Mouse (Mus musculus) ES-E14 (cell line): Measurements from ENCODE around the gene Spop. TPM values are rescaled to one million over a fixed set of nuclear protein-coding genes. Genes with fewer than 3 reads are reported as not detected.

Experiments
- DNase-seq: peaks from one replicate; pipeline ENCODE4 v3.0.0-alpha.2; 2013; ENCODE audit warnings: low read depth, low spot score
- H3K27ac ChIP-seq: 2 replicates; pipeline ENCODE4 v1.5.1; 2012; ENCODE audit warnings: low read depth, mild to moderate bottlenecking, low read length, moderate library complexity, mixed read lengths; ENCODE audit not compliant: poor library complexity, insufficient read depth, severe bottlenecking
- H3K36me3 ChIP-seq: 2 replicates; pipeline ENCODE4 v1.6.1; 2012; ENCODE audit warnings: mild to moderate bottlenecking, low read length, moderate library complexity, mixed read lengths; ENCODE audit not compliant: control insufficient read depth, poor library complexity, insufficient read depth, severe bottlenecking
- H3K4me1 ChIP-seq, 2 experiments: fragments of 150-350 bp in 1 of 2; sonication (generic) in 1 of 2; 2 replicates each; pipeline ENCODE4 v1.6.1; 2012; ENCODE audit warnings: low read length in 2 of 2, mild to moderate bottlenecking in 1 of 2, mixed read lengths in 1 of 2; ENCODE audit not compliant: control insufficient read depth in 2 of 2, insufficient read depth in 2 of 2, poor library complexity in 1 of 2
- H3K4me3 ChIP-seq, 2 experiments: fragments of 150-350 bp in 1 of 2; sonication (generic) in 1 of 2; 2 replicates each; pipeline ENCODE4 v1.5.1; 2012; ENCODE audit warnings: low read length in 2 of 2, low read depth in 1 of 2, mild to moderate bottlenecking in 1 of 2, mixed read lengths in 1 of 2; ENCODE audit not compliant: insufficient read depth in 1 of 2, poor library complexity in 1 of 2, severe bottlenecking in 1 of 2
- H3K9ac ChIP-seq: 2 replicates; pipeline ENCODE4 v1.6.1; 2012; ENCODE audit warnings: low read depth, mild to moderate bottlenecking, low read length, mixed read lengths; ENCODE audit not compliant: poor library complexity, insufficient read depth, severe bottlenecking
- H3K9me3 ChIP-seq: fragments of 150-350 bp; sonication (generic); 2 replicates; pipeline ENCODE4 v1.6.1; 2012; ENCODE audit warnings: low read depth, mild to moderate bottlenecking, low read length; ENCODE audit not compliant: control insufficient read depth, insufficient read depth
- CHD2 ChIP-seq: IDR thresholded peaks from 2 replicates; pipeline ENCODE4 v1.6.1; 2014; ENCODE audit warnings: mild to moderate bottlenecking, low read depth, low read length, inconsistent platforms
- HCFC1 ChIP-seq: IDR thresholded peaks from 2 replicates; pipeline ENCODE4 v1.6.1; 2012; ENCODE audit warnings: low read length, inconsistent platforms, borderline replicate concordance; ENCODE audit not compliant: insufficient read depth
- MAFK ChIP-seq: IDR thresholded peaks from 2 replicates; pipeline ENCODE4 v1.6.1; 2014; ENCODE audit warnings: mild to moderate bottlenecking, low read depth, low read length, inconsistent platforms; ENCODE audit not compliant: insufficient read depth
- ZC3H11A ChIP-seq: IDR thresholded peaks from 2 replicates; pipeline ENCODE4 v1.6.1; 2012; ENCODE audit warnings: low read depth, mild to moderate bottlenecking, inconsistent platforms, low read length, borderline replicate concordance
- ZNF384 ChIP-seq: IDR thresholded peaks from 2 replicates; pipeline ENCODE4 v1.6.1; 2012; ENCODE audit warnings: low read depth, low read length, inconsistent platforms
- in situ Hi-C, 2 experiments: fragments of 600-800 bp; cut with MboI; formaldehyde crosslinking; loops; one replicate each; pipeline ENCODE4 v1.15.1; 2025; ENCODE audit warnings: low sequenced_read_pairs in 2 of 2, inconsistent platforms in 1 of 2; ENCODE audit not compliant: unreplicated experiment in 2 of 2
- total RNA-seq: library from RNA; depleted of rRNA; stranded (reverse); fragments of 300-350 nt; gene quantifications from 2 replicates; pipeline ENCODE4 v1.2.3, GENCODE M21; 2012

Gene Spop
- total RNA-seq, 1 experiment = 30.8 TPM

DNA sequence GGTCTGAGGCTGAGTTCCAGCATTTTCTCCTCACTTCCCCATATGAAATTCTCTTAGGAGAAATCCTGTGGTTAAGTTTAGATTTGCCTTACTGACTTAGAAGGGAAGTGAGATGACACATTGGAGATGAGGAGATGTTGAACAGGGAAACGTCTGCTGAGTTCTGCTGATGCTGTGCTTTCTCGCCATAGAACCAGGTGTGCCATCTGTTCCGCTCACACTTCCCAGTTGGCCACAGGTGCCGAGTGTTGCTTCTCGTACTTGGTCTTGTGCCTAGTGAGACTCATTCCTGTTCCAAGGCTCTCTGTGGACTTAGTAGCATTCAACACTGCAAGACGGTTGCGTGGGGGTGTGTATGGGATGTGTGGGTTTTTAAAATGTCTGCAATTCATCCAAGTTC lies 62.4 kb downstream of the Spop start:
- DNase-seq = no peak
- in situ Hi-C loops = no loop called here
- TF ChIP-seq MAFK (no peak), CHD2 (no peak), ZNF384 (no peak), HCFC1 (no peak), ZC3H11A (no peak)

GRCm38 (mm10) chr11:95479458-95479857 lies 65.6 kb downstream of the Spop start:
- no peak for TF ChIP-seq HCFC1
- TF ChIP-seq ZNF384 = 0 out of 2 replicates have a peak, but pooled peaks have one; percentile 26
- Histone ChIP-seq H3K9me3 (no peaks in the 10 kb centered on the region), H3K9ac (no peak overlapping the region), H3K4me3 (no peak overlapping the region), H3K4me1 (no peaks in the 10 kb centered on the region), H3K27ac (no peak overlapping the region), H3K36me3 (peaks cover 2% of the 10 kb centered on the region; the same call in 1 of the 2 replicates)
- DNase-seq = no peak
- in situ Hi-C loops = no loop called here

More for the DNA sequence above, 62.4 kb downstream of the Spop start:
- H3K27ac ChIP-seq = no peak overlapping the region
- no peaks in the 10 kb centered on the region for H3K9me3 ChIP-seq
- H3K4me1 ChIP-seq = no peaks in the 10 kb centered on the region
- H3K9ac ChIP-seq = no peak overlapping the region
- H3K4me3 ChIP-seq = no peak overlapping the region
- H3K36me3 ChIP-seq = peaks cover 2% of the 10 kb centered on the region; the same call in 1 of the 2 replicates

GRCm38 (mm10) chr11:95480662-95481061 lies 66.8 kb downstream of the Spop start:
- in situ Hi-C loops = no loop called here
- Histone ChIP-seq H3K9me3 (no peaks in the 10 kb centered on the region), H3K36me3 (peaks cover 7% of the 10 kb centered on the region), H3K4me1 (no peaks in the 10 kb centered on the region), H3K27ac (no peak overlapping the region), H3K9ac (no peak overlapping the region), H3K4me3 (no peak overlapping the region)
- TF ChIP-seq CHD2 (no peak), HCFC1 (no peak), ZNF384 (no peak), ZC3H11A (no peak), MAFK (no peak)
- DNase-seq = no peak

DNA sequence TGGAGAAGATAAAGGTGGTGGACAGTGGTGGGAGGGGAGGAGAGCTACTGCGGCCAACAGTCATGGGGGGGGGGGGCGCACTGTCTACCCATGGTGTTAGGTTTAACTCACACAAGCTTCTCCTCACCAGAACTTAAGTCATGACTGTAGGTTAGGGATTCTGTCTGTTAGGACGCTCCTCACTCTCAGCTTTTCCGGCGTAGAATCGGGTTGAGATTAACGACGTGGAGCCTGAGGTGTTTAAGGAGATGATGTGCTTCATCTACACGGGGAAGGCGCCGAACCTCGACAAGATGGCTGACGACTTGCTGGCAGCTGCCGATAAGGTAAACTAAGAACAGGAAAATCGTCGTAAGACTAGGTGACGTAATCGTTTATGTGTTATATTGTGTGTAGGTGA lies 71.8 kb downstream of the Spop start:
- no peak overlapping the region for H3K4me3 ChIP-seq
- no peak overlapping the region; the same call in 1 of the 2 replicates for H3K27ac ChIP-seq
- in situ Hi-C loops = no loop called here
- no peak overlapping the region for H3K9ac ChIP-seq
- TF ChIP-seq CHD2 = no peak
- no peak for TF ChIP-seq ZNF384
- no peak for TF ChIP-seq ZC3H11A
- TF ChIP-seq HCFC1 = no peak
- TF ChIP-seq MAFK = no peak
- H3K9me3 ChIP-seq = no peaks in the 10 kb centered on the region
- no peak for DNase-seq
- no peaks in the 10 kb centered on the region; a peak in 1 of 4 replicates for H3K4me1 ChIP-seq
- peaks cover 13% of the 10 kb centered on the region for H3K36me3 ChIP-seq

DNA sequence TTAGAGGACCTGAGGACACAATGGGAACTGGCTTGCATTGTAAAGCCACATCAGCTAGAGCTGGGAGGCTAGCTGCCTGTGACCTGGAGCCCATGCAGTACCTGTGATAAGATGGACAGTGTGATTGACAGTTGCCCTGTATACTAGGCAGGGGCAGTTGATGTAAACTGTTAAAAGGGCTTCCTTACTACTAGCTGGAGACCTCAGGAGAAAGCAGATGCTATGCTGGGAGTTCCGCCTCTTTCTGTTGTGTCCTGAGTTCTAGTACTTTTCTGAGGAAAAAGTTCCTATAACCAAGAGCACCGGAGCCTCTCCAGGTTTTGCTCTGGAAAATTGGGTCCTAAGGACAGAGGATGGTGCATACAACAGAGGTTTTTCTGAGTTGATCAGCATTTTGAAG lies 73.4 kb downstream of the Spop start:
- Histone ChIP-seq H3K4me3 (no peak overlapping the region), H3K4me1 (no peaks in the 10 kb centered on the region; a peak in 1 of 4 replicates), H3K9me3 (no peaks in the 10 kb centered on the region), H3K9ac (no peak overlapping the region), H3K36me3 (peaks cover 16% of the 10 kb centered on the region), H3K27ac (no peak overlapping the region)
- in situ Hi-C loops = no loop called here
- TF ChIP-seq CHD2 (no peak), ZC3H11A (no peak), ZNF384 (no peak), MAFK (no peak), HCFC1 (no peak)
- no peak for DNase-seq
